Comparison of ENCODE assay signal across 8 mouse cellular contexts in genomic region chr2:130696700-130697152, GRCm38 (mm10). TPM values are rescaled to one million over a fixed set of nuclear protein-coding genes. Genes with fewer than 3 reads are reported as not detected.
DNase-seq lines count a peak whose midpoint lies in the region; ATAC-seq and TF ChIP-seq lines count a peak whose summit lies in the region.

No protein-coding gene starts in this region.

- no peak for TF ChIP-seq CTCF in kidney, adult 2 months (conservative IDR thresholded peaks at IDR 0.05; ENCODE audit: insufficient read depth, insufficient read length, low read depth, low read length)

- H3K27ac ChIP-seq in kidney, adult 2 months (ENCODE audit: insufficient read depth, low read depth, low read length), result 0 out of 2 replicates have a peak overlapping the region, but pooled peaks have one; percentile 6
- no peak overlapping the region for H3K27ac ChIP-seq in ES-E14 (ENCODE audit: insufficient read depth, low read depth, low read length, poor library complexity, severe bottlenecking)
- H3K27ac ChIP-seq in embryonic facial prominence, embryonic 15.5 days (replicated peaks), result no peak overlapping the region
- H3K27ac ChIP-seq in midbrain, embryonic 12.5 days (replicated peaks), result no peak overlapping the region

- H3K27me3 ChIP-seq in kidney, adult 2 months (replicated peaks; ENCODE audit: control insufficient read depth, insufficient read depth, low read length), result no peaks in the 10 kb centered on the region; the same call in 1 of the 2 replicates
- peaks cover 29% of the 10 kb centered on the region for H3K27me3 ChIP-seq in embryonic facial prominence, embryonic 15.5 days
- H3K27me3 ChIP-seq in midbrain, embryonic 12.5 days, result peaks cover 61% of the 10 kb centered on the region

- TF ChIP-seq POLR2A in kidney, adult 2 months (IDR thresholded peaks at IDR 0.05; ENCODE audit: low read depth, low read length), result no peak

- peak overlapping the region; percentile 55 for H3K4me3 ChIP-seq in kidney, adult 2 months (ENCODE audit: insufficient read depth, low read depth, low read length)
- H3K4me3 ChIP-seq in ES-E14 (ENCODE audit: insufficient read depth in 1 of 2, low read depth in 1 of 2, low read length in 2 of 2, poor library complexity in 1 of 2, severe bottlenecking in 1 of 2), result peak overlapping the region; percentile 86 to 88
- H3K4me3 ChIP-seq in embryonic facial prominence, embryonic 15.5 days (replicated peaks), result peak overlapping the region; percentile 62
- H3K4me3 ChIP-seq in midbrain, embryonic 12.5 days, result peak overlapping the region; percentile 54

- no peaks in the 10 kb centered on the region for H3K9me3 ChIP-seq in ES-E14 (ENCODE audit: control insufficient read depth, insufficient read depth, low read depth, low read length)
- no peaks in the 10 kb centered on the region for H3K9me3 ChIP-seq in embryonic facial prominence, embryonic 15.5 days (replicated peaks)
- no peaks in the 10 kb centered on the region for H3K9me3 ChIP-seq in midbrain, embryonic 12.5 days

- in situ Hi-C loops in ES-E14 (cut with MboI; ENCODE audit: low sequenced_read_pairs in 2 of 2, unreplicated experiment in 2 of 2), result no loop called here

- H3K4me1 ChIP-seq in kidney, adult 2 months (ENCODE audit: control insufficient read depth, insufficient read depth, low read length), result no peaks in the 10 kb centered on the region
- peaks cover 0 to 18% of the 10 kb centered on the region in 2 experiments; a peak in 2 of 4 replicates for H3K4me1 ChIP-seq in ES-E14 (ENCODE audit: control insufficient read depth in 2 of 2, insufficient read depth in 2 of 2, low read length in 2 of 2, poor library complexity in 1 of 2)
- peaks cover 19% of the 10 kb centered on the region for H3K4me1 ChIP-seq in embryonic facial prominence, embryonic 15.5 days
- H3K4me1 ChIP-seq in midbrain, embryonic 12.5 days, result peaks cover 18% of the 10 kb centered on the region

- H3K4me2 ChIP-seq in embryonic facial prominence, embryonic 15.5 days (replicated peaks), result peak overlapping the region; percentile 99
- peak overlapping the region; percentile 99 for H3K4me2 ChIP-seq in midbrain, embryonic 12.5 days (replicated peaks)

- H3K9ac ChIP-seq in ES-E14 (ENCODE audit: insufficient read depth, low read depth, low read length, poor library complexity, severe bottlenecking), result peak overlapping the region; percentile 71
- peak overlapping the region; percentile 37 for H3K9ac ChIP-seq in embryonic facial prominence, embryonic 15.5 days
- H3K9ac ChIP-seq in midbrain, embryonic 12.5 days (replicated peaks), result peak overlapping the region; percentile 45; the same call in 1 of the 2 replicates

- no peaks in the 10 kb centered on the region for H3K36me3 ChIP-seq in kidney, adult 2 months (ENCODE audit: control insufficient read depth, insufficient read depth, low read length)
- H3K36me3 ChIP-seq in ES-E14 (ENCODE audit: control insufficient read depth, insufficient read depth, low read length, poor library complexity, severe bottlenecking), result no peaks in the 10 kb centered on the region
- no peaks in the 10 kb centered on the region for H3K36me3 ChIP-seq in embryonic facial prominence, embryonic 15.5 days
- H3K36me3 ChIP-seq in midbrain, embryonic 12.5 days, result no peaks in the 10 kb centered on the region

- DNase-seq in kidney, adult 2 months, result no peak
- no peak for DNase-seq in kidney, postnatal 36 days
- DNase-seq in ES-E14 (ENCODE audit: low read depth, low spot score), result peak; percentile 35
- peak; percentile 20 to 46 for DNase-seq in kidney, postnatal 25 days
- peak; percentile 38 for DNase-seq in thymus, postnatal 4 days
- DNase-seq in c-Kit-positive CD71-positive TER-119-positive erythroid progenitor cells, embryonic 14.5 days (ENCODE audit: low spot score), result no peak

- no peak; the same call in 1 of the 2 replicates for ATAC-seq in embryonic facial prominence, embryonic 15.5 days (ENCODE audit: insufficient number of reproducible peaks, low FRiP score, low TSS enrichment, low read depth)
- ATAC-seq in midbrain, embryonic 12.5 days (ENCODE audit: low FRiP score, low read depth), result no peak

- 2% methylated on average over 31 of the region's 31 CpGs for WGBS in kidney, adult 2 months
- WGBS in embryonic facial prominence, embryonic 15.5 days, result under 1% methylated on average over 31 of the region's 31 CpGs
- under 1% methylated on average over 31 of the region's 31 CpGs for WGBS in midbrain, embryonic 12.5 days

TF ChIP-seq in ES-E14, 5 proteins besides CTCF, POLR2A, EP300 and RAD21:
- no peak for TF ChIP-seq CHD2 (IDR thresholded peaks at IDR 0.05; ENCODE audit: low read depth, low read length)

RNA-seq across cellular contexts. Expression of gene Slc4a11, which starts 0.6 kb away (rescaled TPM):
- polyA plus RNA-seq in kidney, adult 2 months (2012; rRNA removed), result 30.6 and 40.7 TPM in 2 replicates
- 13.0 and 25.0 TPM in 2 replicates for total RNA-seq in ES-E14 (2012; rRNA removed)
- polyA plus RNA-seq in embryonic facial prominence, embryonic 15.5 days (2015; fragmentation: Nextera tagmentation; extraction: Ambion mirVana), result 4.7 and 5.4 TPM in 2 replicates
- 0.57 and 0.77 TPM in 2 replicates for polyA plus RNA-seq in midbrain, embryonic 12.5 days (2016; fragmentation: Nextera tagmentation; extraction: Ambion mirVana)

RNA-seq across cellular contexts. Expression of gene Itpa, which starts 29.3 kb away (rescaled TPM):
- polyA plus RNA-seq in kidney, adult 2 months (2012; rRNA removed), result 33.9 and 34.2 TPM in 2 replicates
- total RNA-seq in ES-E14 (2012; rRNA removed), result 55.0 and 83.4 TPM in 2 replicates
- 96.6 and 101 TPM in 2 replicates for polyA plus RNA-seq in embryonic facial prominence, embryonic 15.5 days (2015; fragmentation: Nextera tagmentation; extraction: Ambion mirVana)
- 139 and 146 TPM in 2 replicates for polyA plus RNA-seq in midbrain, embryonic 12.5 days (2016; fragmentation: Nextera tagmentation; extraction: Ambion mirVana)

RNA-seq across cellular contexts. Expression of gene Ddrgk1, which starts 32.3 kb away (rescaled TPM):
- 143 and 152 TPM in 2 replicates for polyA plus RNA-seq in kidney, adult 2 months (2012; rRNA removed)
- 60.1 and 62.4 TPM in 2 replicates for total RNA-seq in ES-E14 (2012; rRNA removed)
- 76.8 and 77.8 TPM in 2 replicates for polyA plus RNA-seq in embryonic facial prominence, embryonic 15.5 days (2015; fragmentation: Nextera tagmentation; extraction: Ambion mirVana)
- polyA plus RNA-seq in midbrain, embryonic 12.5 days (2016; fragmentation: Nextera tagmentation; extraction: Ambion mirVana), result 47.4 and 54.8 TPM in 2 replicates

RNA-seq across cellular contexts. Expression of gene Lzts3, which starts 54.1 kb away (rescaled TPM):
- polyA plus RNA-seq in kidney, adult 2 months (2012; rRNA removed), result 169 and 188 TPM in 2 replicates
- total RNA-seq in ES-E14 (2012; rRNA removed), result 3.4 and 4.4 TPM in 2 replicates
- 6.1 and 6.7 TPM in 2 replicates for polyA plus RNA-seq in embryonic facial prominence, embryonic 15.5 days (2015; fragmentation: Nextera tagmentation; extraction: Ambion mirVana)
- polyA plus RNA-seq in midbrain, embryonic 12.5 days (2016; fragmentation: Nextera tagmentation; extraction: Ambion mirVana), result 6.9 and 8.3 TPM in 2 replicates

Comparison
In these comparisons a context has a peak if more than half of its experiments do, and no peak if none do; other contexts are left out.
1. DNase-seq: peak in ES-E14 (single experiment), kidney, postnatal 25 days (2 of 2) and thymus, postnatal 4 days (single experiment); none in kidney, adult 2 months (single experiment), kidney, postnatal 36 days (0 of 2) and c-Kit-positive CD71-positive TER-119-positive erythroid progenitor cells, embryonic 14.5 days (single experiment).
2. Peak in every context shown above with its lines, with median percentiles within 50 percentile points of each other: H3K4me3 ChIP-seq and H3K9ac ChIP-seq.